Comparison of ENCODE assay signal across 10 mouse cellular contexts in genomic region chr11:63708412-63708811, GRCm38 (mm10).
DNase-seq lines count a peak whose midpoint lies in the region; ATAC-seq and TF ChIP-seq lines count a peak whose summit lies in the region.
"Had no signal": no experiment of that assay in that cellular context is flagged by ENCODE, and none has a peak within 500 bp of the region (broad histone marks: within the 10 kb centered on the region; RNA-seq: fewer than 3 reads in every experiment).

No protein-coding gene starts in this region.

- ATAC-seq in erythroblast, adult 5-6 weeks (replicated peaks; ENCODE audit: low FRiP score, poor library complexity, severe bottlenecking), result no peak
- no peak for ATAC-seq in kidney, embryonic 15.5 days (replicated peaks; ENCODE audit: low FRiP score)

- H3K9me3 ChIP-seq in kidney, embryonic 15.5 days (replicated peaks), result no peaks in the 10 kb centered on the region
- H3K9me3 ChIP-seq: liver, embryonic 15.5 days had no signal

- peak; percentile 82 to 85 for DNase-seq in cerebellum, postnatal 14 days
- DNase-seq in cerebellum, adult 11-12 months, result no peak
- peak; percentile 5 for DNase-seq in kidney, postnatal 10 days
- DNase-seq in kidney, adult 2 months, result no peak
- peak; percentile 45 to 64 for DNase-seq in left cerebral cortex, postnatal 14 days (ENCODE audit: low spot score in 2 of 2)
- peak; percentile 60 for DNase-seq in right cerebral cortex, postnatal 14 days

- no peak for TF ChIP-seq CTCF in kidney, adult 2 months (conservative IDR thresholded peaks at IDR 0.05; ENCODE audit: insufficient read depth, insufficient read length, low read depth, low read length)

- no peaks in the 10 kb centered on the region for H3K36me3 ChIP-seq in kidney, adult 2 months (ENCODE audit: control insufficient read depth, insufficient read depth, low read length)
- H3K36me3 ChIP-seq in kidney, embryonic 15.5 days, result no peaks in the 10 kb centered on the region
- H3K36me3 ChIP-seq: liver, embryonic 15.5 days had no signal

- 70% methylated on average over 4 of the region's 4 CpGs for WGBS in kidney, adult 2 months
- WGBS in kidney, embryonic 15.5 days, result 74% methylated on average over 4 of the region's 4 CpGs

- no peak overlapping the region for H3K4me3 ChIP-seq in kidney, adult 2 months (ENCODE audit: insufficient read depth, low read depth, low read length)
- no peak overlapping the region for H3K4me3 ChIP-seq in kidney, embryonic 15.5 days (replicated peaks)
- H3K4me3 ChIP-seq: liver, embryonic 15.5 days had no signal

- no peak overlapping the region for H3K4me2 ChIP-seq in kidney, embryonic 15.5 days
- H3K4me2 ChIP-seq: liver, embryonic 15.5 days had no signal

- H3K27ac ChIP-seq in kidney, adult 2 months (ENCODE audit: insufficient read depth, low read depth, low read length), result no peak overlapping the region
- no peak overlapping the region for H3K27ac ChIP-seq in kidney, embryonic 15.5 days
- H3K27ac ChIP-seq: kidney, postnatal 0 days; liver, embryonic 15.5 days had no signal

- no peaks in the 10 kb centered on the region for H3K27me3 ChIP-seq in kidney, adult 2 months (replicated peaks; ENCODE audit: control insufficient read depth, insufficient read depth, low read length)
- no peaks in the 10 kb centered on the region for H3K27me3 ChIP-seq in kidney, embryonic 15.5 days
- H3K27me3 ChIP-seq: liver, embryonic 15.5 days had no signal

- H3K9ac ChIP-seq in kidney, embryonic 15.5 days, result no peak overlapping the region
- H3K9ac ChIP-seq: liver, embryonic 15.5 days had no signal

- intact Hi-C loops in left cerebral cortex, postnatal 14 days (cut with DNase I), result no loop called here

- H3K4me1 ChIP-seq in kidney, adult 2 months (ENCODE audit: control insufficient read depth, insufficient read depth, low read length), result no peaks in the 10 kb centered on the region
- H3K4me1 ChIP-seq in kidney, embryonic 15.5 days, result peaks cover 12% of the 10 kb centered on the region
- H3K4me1 ChIP-seq: liver, embryonic 15.5 days had no signal

- TF ChIP-seq POLR2A in kidney, adult 2 months (IDR thresholded peaks at IDR 0.05; ENCODE audit: low read depth, low read length), result no peak

Comparison
In these comparisons a context has a peak if more than half of its experiments do, and no peak if none do; other contexts are left out.
1. DNase-seq: peak in cerebellum, postnatal 14 days (2 of 2), kidney, postnatal 10 days (single experiment), left cerebral cortex, postnatal 14 days (2 of 2) and right cerebral cortex, postnatal 14 days (single experiment); none in cerebellum, adult 11-12 months (single experiment) and kidney, adult 2 months (single experiment).